In the genomic region with DNA sequence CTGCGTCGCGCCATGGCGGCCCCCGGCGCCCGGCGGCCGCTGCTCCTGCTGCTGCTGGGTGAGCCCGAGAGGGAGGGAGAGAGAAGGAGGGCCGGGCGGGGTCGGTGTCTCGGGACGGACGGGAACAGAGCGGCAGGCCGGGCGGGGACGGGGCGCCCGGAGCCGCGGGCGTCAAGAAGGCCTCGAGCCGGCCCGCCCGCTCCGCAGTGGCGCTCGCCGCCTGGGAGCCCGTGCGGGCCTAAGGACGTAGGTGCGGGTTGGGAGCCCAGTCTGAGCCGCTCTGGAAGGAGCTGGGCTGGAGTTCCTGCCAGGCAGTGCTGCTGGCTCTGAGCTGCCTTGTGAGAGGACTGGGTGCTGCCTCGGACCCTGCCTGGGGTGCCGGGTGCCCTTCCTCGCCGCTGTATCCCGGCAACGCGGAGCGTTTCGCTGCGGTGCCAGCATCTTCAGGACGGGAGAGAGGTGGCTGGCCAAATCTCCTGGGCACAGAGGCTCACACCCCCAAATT, we compare ENCODE assay signal across 8 mouse cellular contexts. TPM values are rescaled to one million over a fixed set of nuclear protein-coding genes. Genes with fewer than 3 reads are reported as not detected.
DNase-seq lines count a peak whose midpoint lies in the region; ATAC-seq and TF ChIP-seq lines count a peak whose summit lies in the region.

No protein-coding gene starts in this region.

- peak overlapping the region; percentile 99 for H3K27ac ChIP-seq in gastrocnemius, adult 2 months
- H3K27ac ChIP-seq in embryonic fibroblast, embryonic 13.5 days (ENCODE audit: insufficient read depth, low read length), result peak overlapping the region; percentile 10; the same call in 1 of the 2 replicates
- H3K27ac ChIP-seq in kidney, postnatal 0 days, result peak overlapping the region; percentile 90
- H3K27ac ChIP-seq in midbrain, embryonic 13.5 days, result peak overlapping the region; percentile 77

- H3K4me1 ChIP-seq in embryonic fibroblast, embryonic 13.5 days (ENCODE audit: control insufficient read depth, insufficient read depth, low read length), result peaks cover 8% of the 10 kb centered on the region; the same call in 1 of the 2 replicates
- H3K4me1 ChIP-seq in kidney, postnatal 0 days (replicated peaks; ENCODE audit: insufficient read depth, low read length), result peaks cover 5% of the 10 kb centered on the region
- peaks cover 45% of the 10 kb centered on the region for H3K4me1 ChIP-seq in midbrain, embryonic 13.5 days (replicated peaks)

- peak overlapping the region; percentile 95 for H3K4me2 ChIP-seq in kidney, postnatal 0 days (ENCODE audit: low read length)
- peak overlapping the region; percentile 97 for H3K4me2 ChIP-seq in midbrain, embryonic 13.5 days (replicated peaks)

- under 1% methylated on average over 39 of the region's 49 CpGs for WGBS in kidney, postnatal 0 days
- under 1% methylated on average over 49 of the region's 49 CpGs for WGBS in midbrain, embryonic 13.5 days

- intact Hi-C loops in gastrocnemius, adult 2 months (cut with DNase I), result loop anchor here (2.0 kb wide), 1 partner anchor 49 kb away; no protein-coding TSS in a partner anchor
- intact Hi-C loops in left cerebral cortex, postnatal 14 days (cut with DNase I), result no loop called here

- H3K4me3 ChIP-seq in gastrocnemius, adult 2 months, result peak overlapping the region; percentile 100
- H3K4me3 ChIP-seq in embryonic fibroblast, embryonic 13.5 days (ENCODE audit: insufficient read depth, low read length), result peak overlapping the region; percentile 99
- H3K4me3 ChIP-seq in kidney, postnatal 0 days (replicated peaks; ENCODE audit: low read depth, low read length), result peak overlapping the region; percentile 98
- peak overlapping the region; percentile 91 for H3K4me3 ChIP-seq in midbrain, embryonic 13.5 days (replicated peaks)

- H3K9me3 ChIP-seq in kidney, postnatal 0 days (replicated peaks; ENCODE audit: low read length), result no peaks in the 10 kb centered on the region
- no peaks in the 10 kb centered on the region for H3K9me3 ChIP-seq in midbrain, embryonic 13.5 days

- peak overlapping the region; percentile 99 for H3K9ac ChIP-seq in kidney, postnatal 0 days (ENCODE audit: low read depth, low read length)
- peak overlapping the region; percentile 99 for H3K9ac ChIP-seq in midbrain, embryonic 13.5 days (replicated peaks)

- TF ChIP-seq CTCF in gastrocnemius, adult 2 months (IDR thresholded peaks at IDR 0.05), result no peak
- TF ChIP-seq CTCF in embryonic fibroblast, embryonic 13.5 days (IDR thresholded peaks at IDR 0.05; ENCODE audit: borderline replicate concordance, insufficient read depth, low read length), result no peak
- TF ChIP-seq CTCF in kidney, postnatal 0 days (IDR thresholded peaks at IDR 0.05; ENCODE audit: low read depth), result no peak

- H3K36me3 ChIP-seq in kidney, postnatal 0 days (ENCODE audit: insufficient read depth, low read length), result no peaks in the 10 kb centered on the region
- no peaks in the 10 kb centered on the region for H3K36me3 ChIP-seq in midbrain, embryonic 13.5 days

- no peaks in the 10 kb centered on the region for H3K27me3 ChIP-seq in kidney, postnatal 0 days (ENCODE audit: insufficient read depth, low read length)
- H3K27me3 ChIP-seq in midbrain, embryonic 13.5 days, result no peaks in the 10 kb centered on the region

- TF ChIP-seq POLR2A in embryonic fibroblast, embryonic 13.5 days (IDR thresholded peaks at IDR 0.05; ENCODE audit: low read depth, low read length), result no peak

- peak; percentile 48 for ATAC-seq in CD4-positive, CD25-positive, alpha-beta regulatory T cell, adult 4 months
- peak; percentile 71 for ATAC-seq in kidney, postnatal 0 days (replicated peaks; ENCODE audit: low FRiP score, low read depth)
- peak; percentile 82 for ATAC-seq in midbrain, embryonic 13.5 days

- DNase-seq in gastrocnemius, adult 2 months, result no peak
- no peak for DNase-seq in gastrocnemius, postnatal 4 days (ENCODE audit: low spot score in 2 of 2)
- peak; percentile 35 for DNase-seq in kidney, postnatal 0 days (ENCODE audit: low spot score)
- no peak for DNase-seq in T-cell, adult 2 months (ENCODE audit: low spot score)
- DNase-seq in left cerebral cortex, postnatal 14 days (ENCODE audit: low spot score in 2 of 2), result no peak

RNA-seq across cellular contexts. Expression of a gene that starts 0.5 kb away (rescaled TPM):
- 100 to 1,000 TPM; 378 to 400 TPM for total RNA-seq in gastrocnemius, adult 2 months (2021)
- 100 to 1,000 TPM; 265 to 276 TPM for total RNA-seq in gastrocnemius, postnatal 4 days (2021)
- polyA plus RNA-seq in CD4-positive, CD25-positive, alpha-beta regulatory T cell, adult 4 months (2017; shearing (Covaris generic)), result 10 to 100 TPM; 12.6 to 25.2 TPM
- polyA plus RNA-seq in embryonic fibroblast, embryonic 13.5 days (2011; ENCODE audit: insufficient read length, low read depth, missing spikeins), result 604 and 655 TPM in 2 replicates
- 447 and 473 TPM in 2 replicates for polyA plus RNA-seq in kidney, postnatal 0 days (2015; fragmentation: Nextera tagmentation; extraction: Ambion mirVana)
- polyA plus RNA-seq in midbrain, embryonic 13.5 days (2015; fragmentation: Nextera tagmentation; extraction: Ambion mirVana), result 223 and 242 TPM in 2 replicates
- 100 to 1,000 TPM; 307 to 320 TPM for total RNA-seq in left cerebral cortex, postnatal 14 days (2021)

RNA-seq across cellular contexts. Expression of a gene that starts 41.0 kb away (rescaled TPM):
- 10 to 100 TPM in 1 of 2 experiments, 1 to 10 TPM in 1; 9.7 to 20.6 TPM for total RNA-seq in gastrocnemius, adult 2 months (2021)
- total RNA-seq in gastrocnemius, postnatal 4 days (2021), result 10 to 100 TPM in 1 of 2 experiments, 1 to 10 TPM in 1; 8.2 to 10.6 TPM
- 1 to 10 TPM; 2.8 to 3.2 TPM for polyA plus RNA-seq in CD4-positive, CD25-positive, alpha-beta regulatory T cell, adult 4 months (2017; shearing (Covaris generic))
- 0.70 and 2.1 TPM in 2 replicates for polyA plus RNA-seq in embryonic fibroblast, embryonic 13.5 days (2011; ENCODE audit: insufficient read length, low read depth, missing spikeins)
- 25.6 and 26.8 TPM in 2 replicates for polyA plus RNA-seq in kidney, postnatal 0 days (2015; fragmentation: Nextera tagmentation; extraction: Ambion mirVana)
- 15.0 and 17.9 TPM in 2 replicates for polyA plus RNA-seq in midbrain, embryonic 13.5 days (2015; fragmentation: Nextera tagmentation; extraction: Ambion mirVana)
- 1 to 10 TPM; 4.8 to 6.6 TPM for total RNA-seq in left cerebral cortex, postnatal 14 days (2021)

RNA-seq across cellular contexts. Expression of a gene that starts 54.0 kb away (rescaled TPM):
- total RNA-seq in gastrocnemius, adult 2 months (2021), result 10 to 100 TPM; 67.6 to 68.5 TPM
- total RNA-seq in gastrocnemius, postnatal 4 days (2021), result 100 to 1,000 TPM in 1 of 2 experiments, 10 to 100 TPM in 1; 99.9 to 112 TPM
- polyA plus RNA-seq in CD4-positive, CD25-positive, alpha-beta regulatory T cell, adult 4 months (2017; shearing (Covaris generic)), result 10 to 100 TPM; 20.3 to 20.5 TPM
- polyA plus RNA-seq in embryonic fibroblast, embryonic 13.5 days (2011; ENCODE audit: insufficient read length, low read depth, missing spikeins), result 74.9 and 82.4 TPM in 2 replicates
- polyA plus RNA-seq in kidney, postnatal 0 days (2015; fragmentation: Nextera tagmentation; extraction: Ambion mirVana), result 80.4 and 85.0 TPM in 2 replicates
- polyA plus RNA-seq in midbrain, embryonic 13.5 days (2015; fragmentation: Nextera tagmentation; extraction: Ambion mirVana), result 69.6 and 76.1 TPM in 2 replicates
- total RNA-seq in left cerebral cortex, postnatal 14 days (2021), result 10 to 100 TPM; 56.2 to 59.6 TPM

RNA-seq across cellular contexts. Expression of a gene that starts 54.2 kb away (rescaled TPM):
- 1 to 10 TPM; 7.4 to 7.7 TPM for total RNA-seq in gastrocnemius, adult 2 months (2021)
- total RNA-seq in gastrocnemius, postnatal 4 days (2021), result 10 to 100 TPM; 13.9 to 15.9 TPM
- 10 to 100 TPM; 38.6 to 56.6 TPM for polyA plus RNA-seq in CD4-positive, CD25-positive, alpha-beta regulatory T cell, adult 4 months (2017; shearing (Covaris generic))
- 22.6 and 33.0 TPM in 2 replicates for polyA plus RNA-seq in embryonic fibroblast, embryonic 13.5 days (2011; ENCODE audit: insufficient read length, low read depth, missing spikeins)
- polyA plus RNA-seq in kidney, postnatal 0 days (2015; fragmentation: Nextera tagmentation; extraction: Ambion mirVana), result 26.4 and 27.9 TPM in 2 replicates
- polyA plus RNA-seq in midbrain, embryonic 13.5 days (2015; fragmentation: Nextera tagmentation; extraction: Ambion mirVana), result 49.2 and 50.0 TPM in 2 replicates
- total RNA-seq in left cerebral cortex, postnatal 14 days (2021), result 10 to 100 TPM; 26.6 to 29.0 TPM

Comparison
In these comparisons a context has a peak if more than half of its experiments do, and no peak if none do; other contexts are left out.
1. H3K27ac ChIP-seq: peak in every context shown above with its lines; median percentile 99 in gastrocnemius, adult 2 months; 90 in kidney, postnatal 0 days; 77 in midbrain, embryonic 13.5 days; 10 in embryonic fibroblast, embryonic 13.5 days.